Mouse (Mus musculus) cerebellum, postnatal 25 days (tissue): Measurements from ENCODE around the gene Crygn.

Source experiments
- DNase-seq, 2 experiments: peaks; one replicate each; pipeline ENCODE4 v3.0.0; 2021; ENCODE audit warnings: mixed read lengths in 2 of 2

The Crygn gene

GRCm38 (mm10) chr5:24757816-24758215 is at the start of gene Crygn:
Crygn (minus strand) TSS chr5:24758008.
- DNase-seq, result no peak

GRCm38 (mm10) chr5:24805222-24805621 is 47.4 kb upstream of the Crygn start:
- DNase-seq, result no peak

- no peak for DNase-seq
Measured at GRCm38 (mm10) chr5:24804661-24805060, 46.9 kb upstream of the Crygn start.

- DNase-seq, result no peak
Measured at GRCm38 (mm10) chr5:24801841-24802624, 44.2 kb upstream of the Crygn start.

GRCm38 (mm10) chr5:24800416-24800815 is 42.6 kb upstream of the Crygn start:
- peak in 1 of 2 experiments; percentile 30 for DNase-seq

GRCm38 (mm10) chr5:24798639-24799038 is 40.8 kb upstream of the Crygn start:
- DNase-seq, result no peak

GRCm38 (mm10) chr5:24797858-24798257 is 40.0 kb upstream of the Crygn start:
- no peak for DNase-seq

GRCm38 (mm10) chr5:24792961-24793360 is 35.2 kb upstream of the Crygn start:
- no peak for DNase-seq

- DNase-seq, result no peak
Measured at GRCm38 (mm10) chr5:24782957-24783356, 25.1 kb upstream of the Crygn start.

GRCm38 (mm10) chr5:24781048-24781447 is 23.2 kb upstream of the Crygn start:
- no peak for DNase-seq

- DNase-seq, result peak; percentile 52 to 53
Measured at GRCm38 (mm10) chr5:24779881-24780512, 22.2 kb upstream of the Crygn start.

- DNase-seq, result no peak
Measured at GRCm38 (mm10) chr5:24779321-24779720, 21.5 kb upstream of the Crygn start.

GRCm38 (mm10) chr5:24778843-24779140 is 21.0 kb upstream of the Crygn start:
- DNase-seq, result no peak

GRCm38 (mm10) chr5:24778082-24778842 is 20.5 kb upstream of the Crygn start:
- peak in 1 of 2 experiments; percentile 45 for DNase-seq

GRCm38 (mm10) chr5:24776681-24777080 is 18.9 kb upstream of the Crygn start:
- DNase-seq, result no peak

GRCm38 (mm10) chr5:24774549-24774948 is 16.7 kb upstream of the Crygn start:
- peak in 1 of 2 experiments; percentile 10 for DNase-seq

GRCm38 (mm10) chr5:24756931-24757330 is 877 bp downstream of the Crygn start:
- DNase-seq, result no peak

- DNase-seq, result no peak
Measured at GRCm38 (mm10) chr5:24752175-24752498, 5.7 kb downstream of the Crygn start.

GRCm38 (mm10) chr5:24751305-24752174 is 6.3 kb downstream of the Crygn start:
- peak; percentile 53 to 55 for DNase-seq

- DNase-seq, result peak; percentile 91 to 94
Measured at GRCm38 (mm10) chr5:24750321-24751304, 7.2 kb downstream of the Crygn start.

- peak in 1 of 2 experiments; percentile 24 for DNase-seq
Measured at GRCm38 (mm10) chr5:24749731-24750130, 8.1 kb downstream of the Crygn start.

GRCm38 (mm10) chr5:24747533-24747932 is 10.3 kb downstream of the Crygn start:
- no peak for DNase-seq
